Mouse (Mus musculus) ES-E14 (cell line): Measurements from ENCODE around the gene Nlrp9b.

Experiments
- CHD2 ChIP-seq: IDR thresholded peaks from 2 replicates; pipeline ENCODE4 v1.6.1; 2014; ENCODE audit warnings: mild to moderate bottlenecking, low read depth, low read length, inconsistent platforms
- MAFK ChIP-seq: IDR thresholded peaks from 2 replicates; pipeline ENCODE4 v1.6.1; 2014; ENCODE audit warnings: mild to moderate bottlenecking, low read depth, low read length, inconsistent platforms; ENCODE audit not compliant: insufficient read depth
- ZC3H11A ChIP-seq: IDR thresholded peaks from 2 replicates; pipeline ENCODE4 v1.6.1; 2012; ENCODE audit warnings: low read depth, mild to moderate bottlenecking, inconsistent platforms, low read length, borderline replicate concordance
- ZNF384 ChIP-seq: IDR thresholded peaks from 2 replicates; pipeline ENCODE4 v1.6.1; 2012; ENCODE audit warnings: low read depth, low read length, inconsistent platforms

- no peak for TF ChIP-seq CHD2
- no peak for TF ChIP-seq ZC3H11A
- TF ChIP-seq ZNF384 = peak; percentile 93
- TF ChIP-seq MAFK = no peak
These were observed 18.7 kb downstream of the Nlrp9b start for GRCm38 (mm10) chr7:20009987-20010386.
